Mouse (Mus musculus) hindbrain, embryonic 14.5 days (tissue): ENCODE results near the gene Try4. TPM values are rescaled to one million over a fixed set of nuclear protein-coding genes. Genes with fewer than 3 reads are reported as not detected.
A peak's percentile ranks its signal among the peaks of the same experiment; 100 is the strongest.
"Not testable (repeated sequence)": the region's sequence is repeated elsewhere in the genome, so short reads cannot be mapped to it uniquely, and the experiment has no call there.

ENCODE experiments used
- ATAC-seq: fragments of 200-750 bp; cut with Nextera tagmentation; 2 replicates; pipeline ENCODE4 v1.8.0; 2017; ENCODE audit warnings: moderate number of reproducible peaks, mild to moderate bottlenecking, moderate TSS enrichment, moderate library complexity; ENCODE audit not compliant: low FRiP score
- DNase-seq: peaks from one replicate; pipeline ENCODE4 v3.0.0-alpha.2; 2015; ENCODE audit warnings: low spot score
- H3K27ac ChIP-seq: fragments of 300-500 bp; sonication (generic); 2 replicates; pipeline ENCODE4 v1.5.1; 2014; ENCODE audit warnings: mild to moderate bottlenecking, moderate library complexity
- H3K27me3 ChIP-seq: fragments of 300-500 bp; sonication (generic); 2 replicates; pipeline ENCODE4 v1.6.1; 2014; ENCODE audit warnings: mild to moderate bottlenecking, low read length, mixed read lengths; ENCODE audit not compliant: control insufficient read depth, insufficient read depth
- H3K36me3 ChIP-seq: fragments of 300-500 bp; sonication (generic); replicated peaks from 2 replicates; pipeline ENCODE4 v1.6.1; 2014; ENCODE audit not compliant: control insufficient read depth, insufficient read depth
- H3K4me1 ChIP-seq: fragments of 300-500 bp; sonication (generic); replicated peaks from 2 replicates; pipeline ENCODE4 v1.6.1; 2014; ENCODE audit warnings: antibody characterized with exemption, low read length, mixed read lengths; ENCODE audit not compliant: control insufficient read depth, insufficient read depth
- H3K4me2 ChIP-seq: fragments of 300-500 bp; sonication (generic); replicated peaks from 2 replicates; pipeline ENCODE4 v1.6.1; 2014; ENCODE audit warnings: mild to moderate bottlenecking, moderate library complexity
- H3K4me3 ChIP-seq: fragments of 300-500 bp; sonication (generic); replicated peaks from 2 replicates; pipeline ENCODE4 v1.5.1; 2014; ENCODE audit warnings: mild to moderate bottlenecking, low read length
- H3K9ac ChIP-seq: fragments of 300-500 bp; sonication (generic); 2 replicates; pipeline ENCODE4 v1.6.1; 2014
- H3K9me3 ChIP-seq: fragments of 300-500 bp; sonication (generic); 2 replicates; pipeline ENCODE4 v1.6.1; 2016; ENCODE audit warnings: low read length; ENCODE audit not compliant: control insufficient read depth
- WGBS: fragments of 180-500 bp; shearing (Covaris S2); extraction: QIAGEN DNeasy Blood & Tissue Kit; methylation state at CpG from one replicate; pipeline ENCODE4 v1.1.7; 2014; 5-methylcytosine and 5-hydroxymethylcytosine counted together
- polyA plus RNA-seq: library from polyadenylated mRNA; unstranded; fragments of >200 nt; fragmentation: Nextera tagmentation; extraction: Ambion mirVana; gene quantifications from 2 replicates; pipeline ENCODE4 v1.2.1, GENCODE M21; 2014

Gene Try4
- not detected in 2 replicates for polyA plus RNA-seq

DNA sequence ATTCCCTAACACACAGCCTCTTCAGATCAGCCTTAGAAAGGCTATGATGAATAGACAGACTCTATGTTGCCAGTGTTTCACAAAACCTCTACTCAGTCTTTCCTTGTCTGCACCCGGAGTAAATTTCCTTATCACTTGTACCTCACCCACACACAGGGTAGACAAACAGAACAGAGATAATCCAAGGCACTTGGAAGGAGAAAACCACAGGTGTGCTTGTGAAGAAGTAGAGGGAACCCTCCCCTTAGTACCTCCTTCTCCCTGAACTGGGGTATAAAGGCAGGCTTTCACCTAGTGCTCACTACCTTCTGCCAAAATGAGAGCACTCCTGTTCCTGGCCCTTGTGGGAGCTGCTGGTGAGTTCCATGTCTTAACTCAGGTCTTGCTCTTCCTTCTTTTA, at the start of gene Try4:
Gene Try4 (plus strand): TSS at position 301 of the 400 bp plus-strand sequence.
- Histone ChIP-seq H3K4me1 (no peaks in the 10 kb centered on the region), H3K27ac (no peak within 1 kb of the TSS), H3K4me3 (no peak within 1 kb of the TSS), H3K36me3 (no peaks in the 10 kb centered on the region), H3K9ac (no peak within 1 kb of the TSS), H3K27me3 (no peaks in the 10 kb centered on the region), H3K9me3 (no peaks in the 10 kb centered on the region), H3K4me2 (no peak within 1 kb of the TSS)
- no peak for ATAC-seq
- 79% methylated on average over 1 of the region's 1 CpGs for WGBS
- DNase-seq, result no peak

DNA sequence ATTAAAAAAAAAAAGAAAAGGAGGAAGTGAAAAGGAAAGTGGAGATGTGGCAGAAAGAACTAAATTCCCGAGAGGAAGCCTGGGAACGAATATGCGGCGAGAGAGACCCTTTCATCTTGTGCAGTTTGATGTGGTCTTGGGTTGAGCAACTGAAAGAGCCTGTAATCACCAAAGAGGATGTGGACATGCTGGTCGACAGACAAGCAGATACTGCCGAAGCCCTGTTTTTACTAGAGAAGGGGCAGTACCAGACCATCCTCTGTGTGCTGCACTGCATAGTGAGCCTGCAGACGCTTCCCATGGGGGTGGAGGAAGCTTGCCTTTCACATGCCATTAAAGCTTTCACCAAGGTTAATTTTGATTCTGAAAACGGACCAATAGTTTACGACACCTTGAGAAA, 48.8 kb upstream of the Try4 start:
- H3K9ac ChIP-seq, H3K27me3 ChIP-seq, ATAC-seq, H3K27ac ChIP-seq, H3K4me2 ChIP-seq, H3K4me3 ChIP-seq, H3K36me3 ChIP-seq, DNase-seq, H3K9me3 ChIP-seq, H3K4me1 ChIP-seq: not testable (repeated sequence)
- 90% methylated on average over 9 of the region's 9 CpGs for WGBS

DNA sequence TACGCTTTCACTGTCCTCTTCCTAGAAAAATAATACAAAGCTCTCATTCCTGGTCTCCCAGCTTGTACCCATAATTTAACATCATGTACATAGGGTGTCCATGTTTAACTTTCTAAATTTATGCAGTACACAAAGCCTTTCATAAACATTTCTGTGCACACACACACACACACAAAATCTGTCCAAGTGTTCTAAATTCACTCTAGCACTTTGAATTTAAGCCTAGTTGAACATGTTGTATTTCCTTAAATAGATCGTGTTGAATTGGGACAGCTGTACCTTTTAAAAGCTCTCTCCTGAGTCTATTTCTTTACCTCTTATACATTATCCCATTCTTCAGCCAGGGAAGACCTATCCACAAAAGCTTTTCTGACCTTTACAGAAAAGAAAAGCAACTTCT, 45.6 kb upstream of the Try4 start:
- Histone ChIP-seq H3K4me3 (no peak overlapping the region), H3K27ac (no peak overlapping the region), H3K4me2 (no peak overlapping the region), H3K4me1 (no peaks in the 10 kb centered on the region), H3K27me3 (no peaks in the 10 kb centered on the region), H3K36me3 (no peaks in the 10 kb centered on the region), H3K9ac (no peak overlapping the region), H3K9me3 (no peaks in the 10 kb centered on the region)
- 90% methylated on average over 2 of the region's 2 CpGs for WGBS
- DNase-seq, result no peak
- ATAC-seq, result no peak

DNA sequence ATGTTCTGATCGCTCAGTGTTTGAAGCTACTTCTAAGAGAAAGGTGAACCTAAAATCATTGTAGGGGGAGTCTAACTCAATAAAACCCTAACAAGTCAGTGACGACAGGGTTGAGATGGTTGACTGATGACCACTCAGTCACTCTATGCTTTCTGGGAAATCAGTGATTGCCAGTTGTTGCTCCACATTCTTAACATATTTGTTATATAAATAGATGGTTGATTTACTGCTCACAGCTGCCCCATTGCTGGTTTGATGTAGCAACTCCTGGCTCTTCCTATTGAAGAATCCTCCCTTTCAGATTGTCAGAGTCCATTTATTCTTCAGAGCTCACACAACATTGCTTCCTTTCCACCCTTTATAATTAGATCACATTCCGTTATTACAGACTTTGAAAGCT, 44.6 kb upstream of the Try4 start:
- Histone ChIP-seq H3K27me3 (no peaks in the 10 kb centered on the region), H3K4me2 (no peak overlapping the region), H3K9ac (no peak overlapping the region), H3K36me3 (no peaks in the 10 kb centered on the region), H3K27ac (no peak overlapping the region), H3K4me3 (no peak overlapping the region), H3K9me3 (no peaks in the 10 kb centered on the region), H3K4me1 (no peaks in the 10 kb centered on the region)
- DNase-seq (no peak), ATAC-seq (no peak)
- WGBS, result 85% methylated on average over 3 of the region's 3 CpGs

DNA sequence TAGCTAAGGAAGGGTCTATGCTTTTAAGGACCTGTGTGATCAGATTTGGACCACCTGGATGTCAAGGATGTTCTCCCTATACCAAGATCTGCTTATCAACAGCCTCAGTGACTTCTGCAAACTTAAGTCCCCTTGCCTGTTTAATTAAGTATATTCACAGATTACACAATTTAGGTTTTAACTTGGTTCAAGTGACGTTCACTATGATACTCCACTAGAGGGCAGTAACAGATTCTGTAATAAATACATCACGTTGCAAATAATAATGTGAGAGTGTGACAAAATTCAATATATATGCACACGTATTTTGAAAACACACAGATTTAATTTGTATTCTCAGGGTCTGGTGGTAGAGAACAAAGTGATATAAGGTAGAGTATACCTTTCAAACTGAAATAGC, 39.3 kb upstream of the Try4 start:
- H3K9ac ChIP-seq, result no peak overlapping the region
- no peak for ATAC-seq
- H3K4me1 ChIP-seq, result no peaks in the 10 kb centered on the region
- no peak overlapping the region for H3K4me2 ChIP-seq
- H3K36me3 ChIP-seq, result no peaks in the 10 kb centered on the region
- no peaks in the 10 kb centered on the region for H3K27me3 ChIP-seq
- 43% methylated on average over 3 of the region's 3 CpGs for WGBS
- DNase-seq, result peak; percentile 37
- H3K4me3 ChIP-seq, result no peak overlapping the region
- H3K9me3 ChIP-seq, result no peaks in the 10 kb centered on the region
- H3K27ac ChIP-seq, result no peak overlapping the region

DNA sequence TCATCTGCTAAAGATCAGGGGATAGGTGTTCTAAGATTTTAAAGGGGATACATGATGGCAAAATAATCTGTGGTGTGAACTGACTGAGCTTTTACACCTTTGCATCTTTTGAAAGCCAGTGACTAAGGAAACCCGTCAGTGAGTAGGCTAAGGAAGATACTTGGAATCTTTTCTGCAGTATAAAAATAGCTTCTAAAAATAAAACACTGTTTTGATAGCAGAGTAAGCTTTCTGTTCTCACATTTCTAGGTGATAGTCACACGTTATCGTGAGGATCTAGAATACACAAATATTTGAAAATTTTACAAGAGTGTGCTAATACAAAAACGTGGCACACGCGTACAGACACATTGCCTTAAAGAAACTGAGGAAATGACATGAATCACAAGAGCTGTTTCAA, 35.9 kb upstream of the Try4 start:
- Histone ChIP-seq H3K4me2 (no peak overlapping the region), H3K27me3 (no peaks in the 10 kb centered on the region), H3K9me3 (no peaks in the 10 kb centered on the region), H3K4me3 (no peak overlapping the region), H3K36me3 (no peaks in the 10 kb centered on the region), H3K27ac (no peak overlapping the region), H3K9ac (no peak overlapping the region), H3K4me1 (no peaks in the 10 kb centered on the region)
- ATAC-seq (no peak), DNase-seq (no peak)
- WGBS, result 92% methylated on average over 6 of the region's 6 CpGs

DNA sequence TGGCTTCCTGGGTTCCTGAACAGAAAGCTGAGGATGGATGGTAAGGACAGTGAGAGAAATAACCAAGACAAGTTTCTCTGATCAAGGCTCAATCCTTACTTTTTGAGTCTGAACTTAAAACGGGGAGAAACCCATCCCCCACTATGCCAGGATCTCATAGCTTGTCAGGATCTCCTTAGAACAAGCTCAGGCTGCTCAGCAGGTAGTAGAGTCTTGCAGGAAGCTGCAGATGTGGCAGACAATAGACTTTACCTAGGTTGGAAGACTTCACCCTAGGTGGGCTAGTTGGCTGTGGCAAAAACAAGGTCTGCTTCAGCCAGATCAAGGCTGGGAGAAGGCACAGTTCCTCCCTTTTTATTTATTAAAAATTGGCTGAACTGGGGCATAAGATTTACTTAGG, 3.8 kb upstream of the Try4 start:
- no peaks in the 10 kb centered on the region for H3K9me3 ChIP-seq
- H3K36me3 ChIP-seq, result no peaks in the 10 kb centered on the region
- H3K4me2 ChIP-seq, result no peak overlapping the region
- H3K4me3 ChIP-seq, result no peak overlapping the region
- no peak overlapping the region for H3K27ac ChIP-seq
- ATAC-seq (no peak), DNase-seq (no peak)
- H3K4me1 ChIP-seq, result no peaks in the 10 kb centered on the region
- WGBS, result 14% methylated on average over 1 of the region's 1 CpGs
- H3K27me3 ChIP-seq, result no peaks in the 10 kb centered on the region
- no peak overlapping the region for H3K9ac ChIP-seq

DNA sequence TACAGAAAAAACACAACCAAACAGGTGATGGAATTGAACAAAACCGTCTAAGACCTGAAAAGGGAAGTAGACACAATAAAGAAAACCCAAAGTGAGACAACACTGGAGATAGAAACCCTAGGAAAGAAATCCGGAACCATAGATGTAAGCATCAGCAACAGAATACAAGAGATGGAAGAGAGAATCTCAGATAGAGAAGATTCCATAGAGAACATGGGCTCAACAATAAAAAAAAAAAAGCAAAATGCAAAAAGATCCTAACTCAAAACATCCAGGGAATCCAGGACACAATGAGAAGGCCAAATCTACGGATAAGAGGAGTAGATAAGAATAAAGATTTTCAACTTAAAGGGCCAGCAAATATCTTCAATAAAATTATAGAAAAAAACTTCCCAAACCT, 14.7 kb downstream of the Try4 start, which contains the start of gene Try5:
Gene Try5 (minus strand): TSS at position 101 of the 400 bp plus-strand sequence.
- not testable (repeated sequence) for H3K36me3 ChIP-seq, H3K9me3 ChIP-seq, DNase-seq, H3K4me2 ChIP-seq, ATAC-seq, H3K4me1 ChIP-seq, H3K4me3 ChIP-seq, H3K9ac ChIP-seq, H3K27ac ChIP-seq, H3K27me3 ChIP-seq
- WGBS, result 83% methylated on average over 3 of the region's 3 CpGs

DNA sequence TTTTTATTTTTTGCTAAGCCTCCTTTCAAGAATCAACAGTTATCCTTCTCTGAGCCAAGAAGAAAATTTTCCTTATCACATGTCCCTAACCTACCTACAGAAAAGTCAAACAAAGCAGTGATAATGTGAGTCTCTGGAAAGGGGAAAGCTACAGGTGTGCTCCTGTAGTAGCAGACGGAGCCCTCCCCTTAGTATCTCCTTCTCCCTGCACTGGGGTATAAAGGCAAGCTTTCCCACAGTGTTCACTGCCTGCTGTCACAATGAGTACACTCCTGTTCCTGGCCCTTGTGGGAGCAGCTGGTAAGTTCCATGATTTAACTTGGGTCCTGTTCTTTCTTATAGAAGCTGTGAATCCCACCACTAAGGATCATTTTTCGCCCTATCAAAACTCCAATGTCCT, 51.9 kb downstream of the Try4 start, which contains the start of gene Try10:
Gene Try10 (plus strand): TSS at position 174 of the 400 bp plus-strand sequence.
- ATAC-seq (no peak), DNase-seq (no peak)
- H3K4me1 ChIP-seq, result no peaks in the 10 kb centered on the region
- no peak within 1 kb of the TSS for H3K9ac ChIP-seq
- H3K36me3 ChIP-seq, result no peaks in the 10 kb centered on the region
- H3K4me3 ChIP-seq, result no peak within 1 kb of the TSS
- no peak within 1 kb of the TSS for H3K4me2 ChIP-seq
- no peaks in the 10 kb centered on the region for H3K9me3 ChIP-seq
- H3K27me3 ChIP-seq, result no peaks in the 10 kb centered on the region
- no peak within 1 kb of the TSS for H3K27ac ChIP-seq
- 88% methylated on average over 2 of the region's 2 CpGs for WGBS
